Mouse (Mus musculus): ENCODE results near the gene Smco4.
"Not testable (repeated sequence)": the region's sequence is repeated elsewhere in the genome, so short reads cannot be mapped to it uniquely, and the experiment has no call there.

The Smco4 gene

GRCm38 (mm10) chr9:15493235-15493924 lies at the start of gene Smco4:
Gene Smco4 (plus strand): TSS chr9:15493432.
- DNase-seq, result peak; percentile 27

- DNase-seq, result no peak
Measured at GRCm38 (mm10) chr9:15447397-15447796, 45.8 kb upstream of the Smco4 start.

DNA sequence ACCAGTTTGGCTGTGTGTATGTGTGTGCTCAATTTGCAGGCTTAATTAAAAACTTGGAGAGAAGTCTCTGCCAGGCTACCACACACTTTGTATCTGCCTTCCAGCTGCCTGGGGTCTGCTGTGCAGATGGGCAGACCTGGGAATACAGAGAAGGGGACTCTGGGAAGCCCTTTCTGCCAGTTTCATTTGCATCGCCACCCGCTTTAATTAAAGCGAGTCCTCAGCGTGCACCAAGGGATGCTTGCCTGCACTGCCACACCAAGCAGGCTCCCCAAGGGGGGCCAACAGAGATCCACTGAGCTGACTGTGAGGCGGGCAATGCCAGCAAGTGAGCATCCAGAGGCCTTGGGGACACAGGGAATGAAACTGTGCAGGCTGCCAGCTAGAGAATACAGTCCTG lies 42.3 kb upstream of the Smco4 start:
- no peak for DNase-seq

- DNase-seq, result no peak
Measured at GRCm38 (mm10) chr9:15472256-15472655, 21.0 kb upstream of the Smco4 start.

DNA sequence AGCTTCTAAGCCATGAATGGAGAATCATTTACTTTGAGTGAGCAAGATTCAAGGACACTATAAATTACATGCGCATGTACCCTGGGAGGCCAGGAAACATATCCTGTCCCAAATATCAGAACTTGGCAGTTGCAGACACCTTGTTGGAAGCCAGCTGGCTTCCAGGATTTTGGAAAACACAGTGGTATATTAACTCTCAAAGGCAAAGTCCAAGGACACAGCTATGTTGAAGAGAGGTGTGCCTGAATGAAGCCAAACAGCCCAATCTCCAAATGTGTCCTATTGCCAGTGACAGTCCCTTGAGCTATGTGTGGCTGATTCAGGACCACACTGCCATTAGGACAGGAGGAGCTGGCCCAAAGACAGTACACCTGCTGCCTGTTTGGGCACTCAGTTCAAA lies 20.0 kb upstream of the Smco4 start:
- DNase-seq, result peak; percentile 9

- DNase-seq, result peak; percentile 53
Measured at GRCm38 (mm10) chr9:15477556-15477955, 15.7 kb upstream of the Smco4 start.

GRCm38 (mm10) chr9:15487682-15488424 lies 5.4 kb upstream of the Smco4 start:
- no peak for DNase-seq

GRCm38 (mm10) chr9:15489293-15489692 lies 3.9 kb upstream of the Smco4 start:
- DNase-seq, result no peak

DNA sequence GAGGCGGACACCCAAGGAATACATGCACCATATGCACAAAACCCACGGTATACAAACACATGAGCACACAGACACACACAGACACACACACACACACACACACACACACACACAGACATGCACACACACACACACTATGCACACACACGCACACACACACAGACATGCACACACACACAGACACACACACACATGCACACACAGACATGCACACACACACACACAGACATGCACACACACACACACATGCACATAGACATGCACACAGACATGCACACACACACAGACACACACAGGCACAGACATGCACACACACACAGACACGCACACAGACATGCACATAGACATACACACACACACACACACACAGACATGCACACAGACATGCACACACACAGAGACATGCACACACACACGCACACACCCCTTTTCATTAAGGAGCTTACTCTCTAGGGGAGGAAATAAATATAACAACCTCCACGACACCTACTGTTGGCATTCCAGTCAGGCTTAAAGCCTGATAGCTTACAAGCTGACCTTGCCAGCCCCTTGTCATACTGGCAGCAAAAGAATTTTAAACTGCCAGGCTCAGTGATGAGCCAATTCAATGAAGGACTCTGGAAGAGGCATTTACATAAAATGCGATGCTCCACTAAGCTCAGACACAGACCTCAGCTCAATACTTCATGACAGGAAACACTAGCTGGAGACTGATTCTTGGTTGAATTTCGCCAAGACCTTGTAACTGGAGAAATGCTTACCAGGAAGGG lies 2.7 kb upstream of the Smco4 start:
- no peak for DNase-seq

- no peak for DNase-seq
Measured at GRCm38 (mm10) chr9:15491686-15492085, 1.5 kb upstream of the Smco4 start.

- DNase-seq, result no peak
Measured at GRCm38 (mm10) chr9:15492401-15492800, 831 bp upstream of the Smco4 start.

GRCm38 (mm10) chr9:15493925-15494558 lies 810 bp downstream of the Smco4 start:
- peak; percentile 11 for DNase-seq

DNA sequence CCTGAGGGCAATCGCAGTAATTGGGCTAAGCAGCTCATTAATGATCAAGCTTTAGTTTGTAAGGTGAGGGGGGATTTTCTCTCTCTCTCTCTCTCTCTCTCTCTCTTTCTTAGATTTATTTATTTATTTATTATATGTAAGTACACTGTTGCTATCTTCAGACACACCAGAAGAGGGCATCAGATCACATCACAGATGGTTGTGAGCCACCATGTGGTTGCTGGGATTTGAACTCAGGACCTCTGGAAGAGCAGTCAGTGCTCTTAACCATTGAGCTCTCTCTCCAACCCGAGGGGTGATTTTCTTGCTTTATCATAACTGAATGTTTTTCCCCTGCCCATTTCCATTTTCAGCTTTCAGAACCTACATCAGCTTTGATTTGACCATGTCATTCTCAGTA lies 2.0 kb downstream of the Smco4 start:
- not testable (repeated sequence) for DNase-seq

DNA sequence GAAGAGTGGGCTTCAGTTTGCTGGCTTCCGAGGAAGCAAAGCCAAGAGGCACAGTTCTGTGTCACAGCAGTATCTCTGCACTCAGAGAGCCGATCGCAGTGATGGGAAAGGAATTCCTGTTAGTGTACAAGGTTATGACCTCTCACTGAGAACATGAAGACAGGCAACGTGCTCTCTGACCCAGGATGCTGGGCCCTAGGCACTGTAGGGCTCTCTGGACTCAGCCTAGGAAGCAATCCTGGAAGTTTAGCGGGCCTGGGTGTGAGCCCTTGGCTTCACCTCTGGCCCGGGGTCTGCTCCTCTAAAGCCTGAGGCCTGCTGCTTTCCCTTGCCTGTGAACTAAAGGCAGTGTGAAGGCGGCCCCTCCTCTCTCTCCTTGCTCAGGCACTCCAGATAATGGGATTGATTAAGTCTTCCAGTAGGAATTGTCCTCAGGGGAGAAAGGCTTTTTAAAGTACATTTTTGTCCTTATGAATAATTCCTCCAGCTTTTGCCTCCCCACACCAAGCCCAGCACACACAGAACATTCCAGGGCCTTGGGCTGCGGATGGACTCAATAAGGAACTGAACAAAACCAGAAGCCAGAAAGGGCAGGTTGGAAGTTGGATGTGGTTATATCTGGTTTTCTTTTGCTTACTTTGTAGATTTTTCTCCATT lies 2.8 kb downstream of the Smco4 start:
- DNase-seq, result no peak

GRCm38 (mm10) chr9:15500025-15500424 lies 6.8 kb downstream of the Smco4 start:
- DNase-seq, result no peak

GRCm38 (mm10) chr9:15501319-15502256 lies 8.4 kb downstream of the Smco4 start:
- no peak for DNase-seq

- DNase-seq, result no peak
Measured at GRCm38 (mm10) chr9:15502476-15502875, 9.2 kb downstream of the Smco4 start.

- DNase-seq, result no peak
Measured at GRCm38 (mm10) chr9:15503307-15503706, 10.1 kb downstream of the Smco4 start.

GRCm38 (mm10) chr9:15503827-15504226 lies 10.6 kb downstream of the Smco4 start:
- no peak for DNase-seq

DNA sequence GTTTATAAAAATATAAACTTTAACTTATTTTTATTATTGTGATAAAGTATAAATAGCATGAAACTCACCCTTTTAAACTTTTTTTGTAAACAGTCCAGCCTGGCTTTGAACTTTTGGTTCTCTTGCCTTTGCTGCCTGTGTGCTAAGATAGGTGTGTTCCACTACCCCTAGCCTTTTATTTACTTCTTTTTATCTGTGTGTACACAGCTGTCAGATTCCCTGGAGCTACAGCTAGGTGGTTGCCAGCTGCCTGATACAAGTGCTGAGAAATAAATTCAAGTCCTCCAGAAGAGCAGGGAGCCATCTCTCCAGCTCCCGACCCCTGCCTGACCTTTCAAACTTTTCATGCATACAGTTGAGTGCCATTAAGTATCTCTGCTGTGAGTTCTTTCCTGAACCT lies 12.1 kb downstream of the Smco4 start:
- no peak for DNase-seq

DNA sequence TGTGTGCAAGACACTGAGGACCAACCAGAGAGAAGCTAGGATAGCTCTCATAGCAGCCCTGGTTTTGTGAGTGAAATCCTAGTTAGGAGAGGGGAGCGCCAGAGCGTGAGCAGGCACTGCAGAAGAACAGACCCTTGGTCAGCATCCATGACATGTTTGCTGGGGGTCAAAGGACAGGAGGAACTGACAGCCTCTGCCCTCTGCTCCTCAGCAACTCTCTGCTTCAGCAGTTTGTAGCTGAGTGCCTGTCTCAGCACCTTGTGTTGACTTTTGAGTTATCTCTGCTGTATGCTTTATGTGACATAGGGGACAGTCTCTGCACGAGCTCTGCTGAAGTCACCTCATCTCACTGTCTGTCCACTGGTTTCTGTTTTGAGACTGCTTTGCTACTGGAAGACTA lies 13.6 kb downstream of the Smco4 start:
- DNase-seq, result no peak
